Mouse (Mus musculus) layer of hippocampus, adult 6 months (tissue): Measurements from ENCODE around the gene Prune1. TPM values are rescaled to one million over a fixed set of nuclear protein-coding genes. Genes with fewer than 3 reads are reported as not detected.

Experiments
- long read RNA-seq, 2 experiments: library from polyadenylated mRNA; unstranded; transcript quantifications; one replicate each; pipeline ENCODE4 v2.0.0; 2019 to 2020
- polyA plus RNA-seq: library from polyadenylated mRNA; unstranded; fragments of <200 nt; fragmentation: Nextera tagmentation; gene quantifications from 2 replicates; pipeline ENCODE4 v1.2.3, GENCODE M21; 2021

Prune1 gene
- polyA plus RNA-seq, result 12.4 and 16.6 TPM in 2 replicates
- long read RNA-seq, experiment 1, transcript Prune1-201 (8 exons, 3,140 nt), result major isoform, 12 of 19 reads
- long read RNA-seq, experiment 1, partial matches to known transcripts, result 3 of 19 reads
- long read RNA-seq, experiment 1, other reads (novel, unspliced or antisense), result 4 of 19 reads
- long read RNA-seq, experiment 2, transcript Prune1-201 (8 exons, 3,140 nt), result major isoform, 102 of 115 reads
- long read RNA-seq, experiment 2, partial matches to known transcripts, result 5 of 115 reads
- long read RNA-seq, experiment 2, other reads (novel, unspliced or antisense), result 8 of 115 reads

GRCm38 (mm10) chr3:95281216-95282126, at the start of gene Prune1, which contains the start of gene Mindy1:
TSS of gene Prune1 (minus strand) at chr3:95282076.
TSS of gene Mindy1 (plus strand) at chr3:95281345.

GRCm38 (mm10) chr3:95314486-95315093, 32.7 kb upstream of the Prune1 start, which contains the start of gene Cers2:
TSS of gene Cers2 (plus strand) at chr3:95314791.

DNA sequence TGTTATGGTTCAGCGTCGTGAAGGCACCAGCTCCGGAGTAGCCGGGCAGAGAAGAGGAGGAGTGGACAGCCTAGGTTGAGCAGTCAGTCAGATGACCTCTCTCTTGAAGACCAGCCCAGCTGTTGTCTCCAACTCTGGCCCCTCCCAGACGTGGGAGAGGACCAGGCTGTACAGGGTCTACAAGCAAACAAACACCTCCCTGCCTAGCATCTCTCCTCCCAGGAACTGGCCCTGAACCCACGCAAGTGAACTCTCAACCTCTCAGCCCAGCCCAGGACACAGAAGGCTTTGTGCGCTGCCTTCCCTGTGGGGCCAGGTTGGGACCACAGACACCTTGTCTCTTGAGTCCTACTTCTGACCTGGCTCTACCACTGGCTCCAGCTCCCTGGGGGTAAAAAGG, 25.2 kb upstream of the Prune1 start, which contains the start of gene Anxa9:
Gene Anxa9 (minus strand): TSS at position 77 of the 400 bp plus-strand sequence.

GRCm38 (mm10) chr3:95250783-95251424, 31.0 kb downstream of the Prune1 start, which contains the start of gene Bnipl:
TSS of gene Bnipl (minus strand) at chr3:95251193.

GRCm38 (mm10) chr3:95241498-95241897, 40.4 kb downstream of the Prune1 start, which contains the start of gene Gm128:
TSS of gene Gm128 (minus strand) at chr3:95241598.

GRCm38 (mm10) chr3:95231298-95232221, 50.3 kb downstream of the Prune1 start, which contains the start of gene Mllt11:
TSS of gene Mllt11 (minus strand) at chr3:95232171.

DNA sequence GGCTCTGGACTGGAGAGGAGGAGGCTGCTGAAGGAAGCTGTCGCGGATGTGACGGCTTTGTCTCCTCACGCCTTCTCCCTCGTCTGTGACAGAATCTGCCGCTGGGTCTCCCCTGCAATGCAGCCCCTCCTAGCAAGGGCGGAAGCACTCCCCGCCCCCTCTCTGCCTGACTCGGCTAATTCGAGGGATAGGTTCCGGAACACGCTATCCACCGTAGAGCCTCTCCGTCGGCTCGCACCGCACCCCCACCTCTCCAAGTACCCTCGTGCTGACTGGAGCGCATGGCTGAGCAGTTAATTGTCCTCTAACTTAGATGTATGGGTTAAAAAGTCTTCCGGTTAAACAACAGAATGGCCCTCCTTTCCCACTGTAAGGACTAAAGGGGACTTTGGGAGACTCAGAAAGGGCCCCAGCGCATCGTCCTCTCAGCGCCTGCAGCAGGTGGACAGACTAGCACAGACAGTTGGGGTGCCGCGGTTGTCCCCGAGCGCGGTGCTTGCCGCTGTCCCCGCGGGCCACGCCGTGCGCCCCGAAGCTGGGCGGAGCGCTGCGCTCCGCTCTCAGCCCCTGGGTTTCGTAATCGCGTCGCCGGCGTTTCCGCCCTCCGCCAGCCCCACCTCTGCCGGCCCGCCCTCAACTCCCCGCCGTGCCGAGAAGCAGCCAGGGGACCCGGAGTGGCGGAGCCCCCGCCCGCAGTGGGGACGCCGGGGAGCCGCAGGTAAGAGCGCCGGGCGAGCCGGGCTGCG, 53.6 kb downstream of the Prune1 start, which contains the start of gene Cdc42se1:
Gene Cdc42se1 (plus strand): TSS at position 585 of the 746 bp plus-strand sequence.

GRCm38 (mm10) chr3:95217255-95218134, 64.4 kb downstream of the Prune1 start, which contains the start of gene Gabpb2:
TSS of gene Gabpb2 (minus strand) at chr3:95217916.

Other genes starting within 250 kb of the Prune1 start
- gene Psmd4, start 239.5 kb downstream of the Prune1 start, polyA plus RNA-seq, result 232 and 236 TPM in 2 replicates
- 11.3 and 13.1 TPM in 2 replicates for gene Pip5k1a, start 175.1 kb downstream of the Prune1 start, polyA plus RNA-seq
- 42.0 and 50.9 TPM in 2 replicates for gene Vps72, start 171.1 kb downstream of the Prune1 start, polyA plus RNA-seq
- 0.41 and 0.44 TPM in 2 replicates for gene Tmod4, start 157.6 kb downstream of the Prune1 start, polyA plus RNA-seq
- gene Scnm1, start 148.1 kb downstream of the Prune1 start, polyA plus RNA-seq, result 58.4 and 58.8 TPM in 2 replicates
- 9.2 and 11.4 TPM in 2 replicates for gene Lysmd1, start 148.0 kb downstream of the Prune1 start, polyA plus RNA-seq
- 2.6 and 3.7 TPM in 2 replicates for gene Tnfaip8l2, start 139.7 kb downstream of the Prune1 start, polyA plus RNA-seq
- 1.2 and 2.4 TPM in 2 replicates for gene Sema6c, start 121.6 kb downstream of the Prune1 start, polyA plus RNA-seq
- gene Gabpb2, start 64.2 kb downstream of the Prune1 start, polyA plus RNA-seq, result 0.60 and 0.73 TPM in 2 replicates
- gene Cdc42se1, start 53.3 kb downstream of the Prune1 start, polyA plus RNA-seq, result 66.2 and 87.2 TPM in 2 replicates
- 286 and 302 TPM in 2 replicates for gene Mllt11, start 49.9 kb downstream of the Prune1 start, polyA plus RNA-seq
- 0.06 and 0.23 TPM in 2 replicates for gene Gm128, start 40.5 kb downstream of the Prune1 start, polyA plus RNA-seq
- gene Bnipl, start 30.9 kb downstream of the Prune1 start, polyA plus RNA-seq, result not detected in 2 replicates
- gene Mindy1, start 731 bp downstream of the Prune1 start, polyA plus RNA-seq, result 19.7 and 19.9 TPM in 2 replicates
- 0.15 and 0.19 TPM in 2 replicates for gene Anxa9, start 25.1 kb upstream of the Prune1 start, polyA plus RNA-seq
- gene Cers2, start 32.7 kb upstream of the Prune1 start, polyA plus RNA-seq, result 45.4 and 46.9 TPM in 2 replicates
- gene Setdb1, start 75.1 kb upstream of the Prune1 start, polyA plus RNA-seq, result 7.9 and 9.7 TPM in 2 replicates
- gene 4930558C23Rik, start 120.8 kb upstream of the Prune1 start, polyA plus RNA-seq, result not detected in 2 replicates
- gene Arnt, start 152.3 kb upstream of the Prune1 start, polyA plus RNA-seq, result 3.4 and 3.8 TPM in 2 replicates
- gene Ctsk, start 217.2 kb upstream of the Prune1 start, polyA plus RNA-seq, result 2.5 and 2.8 TPM in 2 replicates
- 170 and 172 TPM in 2 replicates for gene Ctss, start 244.7 kb upstream of the Prune1 start, polyA plus RNA-seq